Mouse (Mus musculus) NIH3T3 (cell line): ENCODE data around the gene Mmp20.

Experiments
- DNase-seq: peaks from one replicate; pipeline ENCODE4 v3.0.0-alpha.2; 2012; ENCODE audit warnings: low read depth

Gene Mmp20

DNA sequence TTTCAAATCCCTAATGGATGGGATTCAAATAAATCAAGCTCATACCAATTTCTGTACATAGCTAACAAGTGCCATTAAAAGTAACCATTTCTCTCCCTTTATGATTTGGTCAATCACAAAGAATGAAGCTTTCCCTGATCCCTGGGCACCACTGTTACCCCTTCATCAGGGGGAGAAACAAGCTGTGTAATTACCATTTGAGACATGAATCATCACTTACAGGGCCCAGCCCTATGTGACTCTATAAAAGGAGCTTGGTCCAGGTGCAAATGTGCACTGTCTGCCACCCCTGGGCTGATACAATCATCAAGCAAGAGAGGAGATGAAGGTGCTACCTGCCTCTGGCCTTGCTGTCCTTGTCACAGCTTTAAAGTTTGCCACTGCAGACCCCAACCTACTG is at the start of gene Mmp20:
Mmp20 (plus strand) TSS at position 301 of the 400 bp plus-strand sequence.
- no peak for DNase-seq

DNA sequence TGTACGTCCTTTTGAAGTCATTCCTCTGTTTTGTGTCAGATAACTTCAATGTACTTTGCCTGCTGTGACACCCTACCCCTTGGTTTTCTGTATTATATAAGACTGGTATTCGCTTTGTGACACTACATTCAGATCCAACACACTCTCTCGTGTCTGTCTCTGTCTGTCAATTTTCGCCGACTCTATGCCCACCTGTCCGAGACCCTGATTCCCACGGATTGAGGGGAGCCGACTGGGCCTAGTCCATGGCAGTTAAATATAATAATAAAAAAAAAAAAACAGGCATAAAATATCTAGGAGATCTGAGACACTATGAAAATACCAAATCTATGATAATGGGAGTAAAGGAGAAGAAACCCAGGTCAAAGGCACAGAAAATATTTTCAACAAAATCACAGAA is 38.0 kb upstream of the Mmp20 start:
- no peak for DNase-seq

DNA sequence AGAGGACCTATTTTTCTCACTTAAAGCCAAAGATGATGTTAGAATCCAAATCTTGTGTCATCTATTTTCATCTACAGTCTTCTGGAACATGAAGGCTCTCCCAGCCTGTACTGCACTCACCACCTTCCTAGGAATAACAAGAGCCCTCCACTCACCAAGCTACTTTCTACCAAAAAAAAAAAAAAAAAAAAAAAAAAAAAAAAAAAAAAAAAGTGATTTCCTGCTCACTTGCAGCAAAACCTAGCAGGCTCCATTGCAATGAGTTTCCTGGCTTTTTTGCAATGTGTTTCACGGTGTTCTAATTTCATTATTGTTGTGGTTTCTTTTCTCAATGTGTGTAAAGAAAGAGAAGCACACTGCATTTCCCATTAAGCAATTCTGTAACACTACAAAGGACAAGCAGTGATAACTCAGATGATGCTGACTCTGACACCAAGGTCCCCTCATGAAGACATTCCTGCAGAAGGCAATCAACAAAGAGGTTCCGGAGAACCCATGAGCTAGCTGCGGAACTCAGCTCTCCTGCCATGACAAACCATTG is 34.7 kb upstream of the Mmp20 start:
- no peak for DNase-seq

DNA sequence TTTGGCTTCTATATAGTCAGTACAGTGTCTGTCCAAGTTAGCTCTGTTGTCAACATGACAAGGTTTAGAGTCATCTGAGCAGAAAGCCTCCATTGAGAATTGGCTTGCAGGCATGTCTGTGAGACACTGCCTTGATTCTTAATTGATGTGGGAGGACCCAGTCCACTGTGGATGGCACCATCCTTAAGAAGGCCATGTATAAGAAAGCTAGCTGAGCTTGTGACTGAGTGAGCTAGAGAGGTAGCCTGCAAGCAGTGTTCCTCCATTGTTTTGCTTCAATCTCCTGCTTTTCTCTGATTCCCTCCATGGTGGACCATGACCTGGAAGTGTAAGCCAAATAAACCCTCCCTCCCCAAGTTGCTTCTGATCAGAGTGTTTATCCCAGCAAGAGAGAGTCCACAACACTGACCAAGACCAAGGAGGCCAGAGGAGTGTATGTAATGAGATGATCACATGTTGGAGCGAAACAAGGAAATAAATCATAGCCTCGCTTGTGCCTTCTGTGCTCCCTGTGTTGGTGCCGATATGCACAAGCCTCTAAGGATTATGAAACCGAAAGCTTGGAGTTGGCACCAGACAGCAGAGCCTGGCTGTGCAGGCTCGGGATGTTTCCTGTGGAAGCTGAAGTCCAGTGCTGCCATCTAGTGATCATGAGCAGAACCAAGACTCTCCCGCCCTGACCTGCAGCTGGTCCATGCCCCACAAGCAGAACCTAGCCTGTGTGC is 33.1 kb upstream of the Mmp20 start:
- DNase-seq, result peak; percentile 93

GRCm38 (mm10) chr9:7602982-7603742 is 24.9 kb upstream of the Mmp20 start:
- DNase-seq, result peak; percentile 76

GRCm38 (mm10) chr9:7604005-7604404 is 24.0 kb upstream of the Mmp20 start:
- DNase-seq, result no peak

GRCm38 (mm10) chr9:7605638-7606037 is 22.4 kb upstream of the Mmp20 start:
- DNase-seq, result no peak

DNA sequence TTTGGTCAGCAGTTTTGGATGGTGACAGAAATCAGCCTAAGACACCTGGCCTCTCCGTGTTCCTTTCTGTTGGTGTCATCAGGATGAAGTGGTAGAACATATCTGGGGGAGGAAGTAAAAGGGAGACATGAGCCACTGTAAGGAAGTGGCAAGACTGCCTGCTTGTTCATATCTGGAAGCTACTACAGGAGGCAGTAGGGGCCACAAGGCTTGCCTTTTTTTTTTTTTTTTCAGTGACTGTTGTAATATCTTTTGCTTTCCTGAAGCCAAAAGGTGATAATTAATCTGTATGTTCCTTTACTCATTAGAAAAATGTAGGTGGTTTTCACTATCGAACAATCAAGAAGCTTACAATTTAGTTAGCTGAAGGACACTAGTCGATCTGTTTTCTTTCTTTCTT is 5.4 kb upstream of the Mmp20 start:
- no peak for DNase-seq

DNA sequence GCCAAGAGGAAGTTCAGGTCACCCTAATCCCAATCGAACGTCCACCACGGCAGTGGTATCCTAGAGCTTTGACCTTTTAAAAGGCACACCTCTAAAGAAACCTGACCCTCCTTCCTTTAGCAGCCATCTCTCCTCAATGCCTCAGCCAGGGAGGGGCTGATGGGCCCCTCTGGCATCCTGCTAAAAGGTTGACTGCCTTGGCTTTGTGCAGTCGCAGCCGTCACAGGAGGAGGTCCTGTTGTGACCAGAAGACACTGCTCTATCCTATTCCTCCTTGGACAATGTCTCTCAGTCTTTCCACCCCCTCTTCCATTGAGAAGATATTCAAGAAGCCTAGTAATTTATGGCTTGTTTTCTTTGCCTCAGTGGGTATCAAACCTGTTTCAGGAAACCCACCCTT is 5.9 kb downstream of the Mmp20 start:
- no peak for DNase-seq

GRCm38 (mm10) chr9:7647901-7648300 is 19.9 kb downstream of the Mmp20 start:
- DNase-seq, result no peak

DNA sequence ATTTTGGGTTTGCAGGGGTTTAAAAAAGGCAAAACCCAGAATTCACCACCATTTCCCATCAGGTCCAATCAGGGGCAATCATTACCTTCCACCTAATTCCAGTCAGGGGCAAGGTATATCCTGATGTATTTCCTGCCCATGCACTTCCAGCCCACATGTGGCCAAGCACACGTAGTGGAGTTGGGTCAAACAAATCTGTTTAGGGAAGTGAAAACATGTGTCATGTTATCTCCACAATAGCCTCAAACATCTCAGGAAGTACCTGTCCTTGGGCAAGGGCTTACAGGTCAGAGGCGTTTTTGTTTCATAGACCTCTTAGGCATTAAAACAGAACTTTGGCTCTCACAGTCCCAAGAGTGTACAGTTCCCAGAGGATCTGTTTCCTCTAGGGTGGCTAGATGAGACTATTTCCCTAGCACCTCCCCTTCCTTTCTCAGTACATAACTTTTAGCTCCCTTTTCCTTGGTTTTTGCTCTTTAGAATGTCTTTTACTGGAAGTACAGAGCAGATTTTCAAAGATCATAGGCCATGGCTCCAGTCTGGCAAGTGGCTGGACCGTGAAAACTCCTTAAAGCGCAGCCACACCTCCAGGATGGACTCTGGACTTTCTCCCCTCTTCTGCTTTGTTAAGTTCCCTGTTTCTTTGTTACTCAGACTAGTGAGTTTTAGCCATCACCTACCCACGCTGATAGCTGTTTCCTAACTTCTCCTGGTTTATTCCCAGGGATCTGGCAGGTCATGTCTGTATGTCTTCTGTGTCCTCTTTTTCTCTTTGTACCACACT is 22.6 kb downstream of the Mmp20 start:
- DNase-seq, result no peak

- no peak for DNase-seq
Measured at GRCm38 (mm10) chr9:7652351-7653085, 24.5 kb downstream of the Mmp20 start.

DNA sequence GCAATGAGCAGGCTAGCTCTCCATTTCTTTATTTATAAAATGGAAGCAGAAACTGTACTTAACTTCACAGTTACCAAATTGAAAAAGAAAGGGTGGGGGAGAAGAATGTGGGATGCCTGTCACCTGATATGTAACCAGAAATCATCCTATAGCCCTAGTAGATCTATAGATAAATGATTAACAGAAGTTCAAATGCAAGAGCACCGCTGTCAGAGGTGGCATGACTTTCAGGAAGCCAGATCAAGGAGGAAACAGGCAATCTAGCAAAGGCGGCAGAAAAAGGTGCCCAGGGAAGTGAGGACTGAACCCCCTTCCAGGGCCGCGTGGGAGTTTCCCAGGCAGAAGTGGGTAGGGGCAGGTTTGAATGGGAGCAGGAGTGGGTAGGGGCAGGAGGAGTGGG is 29.9 kb downstream of the Mmp20 start:
- no peak for DNase-seq

- DNase-seq, result no peak
Measured at GRCm38 (mm10) chr9:7659469-7660020, 31.5 kb downstream of the Mmp20 start.

DNA sequence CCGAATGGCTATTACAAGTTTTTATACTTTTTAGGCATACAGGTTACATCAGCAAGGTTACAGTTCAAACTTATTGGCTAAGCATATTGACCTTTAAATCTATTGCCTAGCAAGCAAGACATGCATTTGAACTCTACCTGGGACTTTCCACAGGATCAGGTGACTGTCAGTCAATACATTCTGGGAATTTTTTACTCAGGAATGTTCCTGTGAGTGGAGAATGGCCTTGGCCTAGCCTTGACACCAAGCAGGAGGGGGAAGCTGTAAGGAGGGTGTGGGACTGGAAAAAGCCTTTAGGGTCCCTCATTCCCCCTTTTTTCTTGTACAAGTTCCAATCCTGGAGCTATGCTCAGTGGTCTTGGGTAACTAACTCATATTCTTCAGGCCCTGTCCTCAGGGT is 33.3 kb downstream of the Mmp20 start:
- no peak for DNase-seq

DNA sequence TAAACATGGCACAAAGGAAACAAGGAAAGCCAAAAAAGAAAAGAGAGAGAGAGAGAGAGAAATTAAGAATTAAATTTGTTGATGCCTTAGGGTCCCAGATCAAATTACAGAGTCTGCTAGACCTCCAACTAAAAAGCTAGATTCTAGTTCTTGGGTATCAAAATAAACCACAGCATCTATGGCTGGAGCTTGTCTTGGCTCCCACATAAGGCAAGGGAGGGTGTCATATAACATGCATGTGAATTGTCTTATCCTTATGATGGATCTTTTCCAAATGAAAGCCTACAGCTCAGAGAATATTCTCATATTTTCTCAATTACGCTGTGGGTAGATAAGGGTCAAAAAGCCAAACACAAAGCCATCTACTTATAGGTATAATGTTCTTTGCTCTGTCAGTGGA is 41.6 kb downstream of the Mmp20 start:
- DNase-seq, result no peak

DNA sequence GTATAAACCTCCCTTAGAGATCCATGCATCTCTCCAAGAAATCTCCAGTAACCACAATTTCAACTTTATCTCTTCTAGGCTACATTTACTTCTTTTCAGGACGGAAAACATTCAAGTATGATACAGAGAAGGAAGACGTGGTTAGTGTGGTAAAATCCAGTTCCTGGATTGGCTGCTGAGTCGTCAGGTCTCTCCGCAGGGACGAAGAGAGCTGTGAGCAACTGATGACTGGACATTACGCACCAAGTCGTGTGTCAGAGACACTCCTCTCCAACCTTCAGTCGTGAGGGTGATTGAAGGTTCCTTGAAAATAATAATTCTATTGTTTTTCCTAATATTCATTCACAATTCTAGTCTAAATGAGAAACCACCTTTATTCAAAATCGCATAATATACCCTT is 45.0 kb downstream of the Mmp20 start:
- no peak for DNase-seq

GRCm38 (mm10) chr9:7678154-7678837 is 50.3 kb downstream of the Mmp20 start:
- no peak for DNase-seq

DNA sequence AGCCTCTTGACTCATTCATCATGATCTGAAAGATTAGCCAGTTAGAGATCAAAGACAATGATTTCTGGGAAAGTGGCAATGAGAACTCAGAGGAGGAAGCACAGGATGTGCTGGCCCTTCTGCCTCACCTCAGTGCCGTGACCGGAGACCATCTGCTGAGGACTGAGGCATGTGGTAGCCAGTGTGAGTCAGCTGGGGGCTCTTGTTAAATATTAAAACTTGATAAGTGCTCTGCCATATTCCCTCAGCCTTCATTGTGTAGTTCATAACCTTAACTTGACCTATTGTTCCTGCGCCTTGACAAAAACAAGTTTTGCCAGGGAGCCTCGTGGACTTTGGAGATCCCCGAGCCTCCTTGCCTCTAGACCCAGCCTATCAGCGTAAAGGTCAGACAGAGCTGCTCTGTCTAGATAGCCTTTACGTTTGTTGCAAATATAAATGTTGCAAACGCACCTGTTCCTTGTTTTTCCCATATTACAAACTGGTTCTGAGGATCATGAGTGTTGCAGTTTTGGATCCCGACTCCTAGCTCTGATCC is 54.1 kb downstream of the Mmp20 start:
- DNase-seq, result no peak

- DNase-seq, result no peak
Measured at GRCm38 (mm10) chr9:7686024-7686423, 58.0 kb downstream of the Mmp20 start.

DNA sequence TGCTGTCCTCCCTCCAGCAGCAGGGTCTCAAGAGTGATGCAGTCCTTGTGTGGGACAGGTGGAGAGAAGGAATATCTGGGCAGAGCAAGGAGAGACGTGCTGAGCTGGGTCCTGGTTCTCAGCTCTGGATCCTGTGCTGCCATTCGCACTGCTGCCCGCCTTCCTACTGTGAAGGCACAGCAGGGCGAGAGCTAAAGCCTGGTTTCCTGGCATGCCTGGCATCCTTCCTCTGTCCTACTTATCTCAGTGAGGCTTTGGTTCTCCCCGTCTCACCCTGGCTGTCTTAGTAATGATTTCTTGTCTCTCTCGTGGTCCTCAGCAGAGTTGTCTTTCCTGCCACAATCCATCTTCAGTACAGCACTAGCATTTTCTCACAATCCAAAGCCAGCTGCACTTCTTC is 61.8 kb downstream of the Mmp20 start:
- DNase-seq, result no peak
